Mouse (Mus musculus) embryonic fibroblast, embryonic 13.5 days (primary cell): ENCODE results near the gene Ccdc86.

Experiments
- CTCF ChIP-seq: IDR thresholded peaks from 2 replicates; pipeline ENCODE4 v1.5.1; 2011; ENCODE audit warnings: mild to moderate bottlenecking, control low read depth, low read length, moderate library complexity, borderline replicate concordance; ENCODE audit not compliant: insufficient read depth
- POLR2A ChIP-seq: IDR thresholded peaks from 2 replicates; pipeline ENCODE4 v1.6.1; 2011; ENCODE audit warnings: low read depth, mild to moderate bottlenecking, control low read depth, low read length, moderate library complexity

GRCm38 (mm10) chr19:10985889-10986288 is 36.8 kb upstream of the Ccdc86 start:
- TF ChIP-seq CTCF, result no peak
- TF ChIP-seq POLR2A, result no peak
